Mouse (Mus musculus): Measurements from ENCODE around the gene Sirt4.

Sirt4 gene

GRCm38 (mm10) chr5:115465642-115466420 lies 18.7 kb downstream of the Sirt4 start, which contains the start of gene Pla2g1b:
Gene Pla2g1b (plus strand): TSS chr5:115466262.
- DNase-seq = no peak

- no peak for DNase-seq
Observed at GRCm38 (mm10) chr5:115464408-115465115, 20.0 kb downstream of the Sirt4 start.

GRCm38 (mm10) chr5:115458918-115459317 lies 25.6 kb downstream of the Sirt4 start:
- peak in 1 of 2 experiments; percentile 44 for DNase-seq

- DNase-seq = no peak
Observed at GRCm38 (mm10) chr5:115455838-115456237, 28.7 kb downstream of the Sirt4 start.

- DNase-seq = no peak
Observed at GRCm38 (mm10) chr5:115454422-115455090, 30.0 kb downstream of the Sirt4 start.

- no peak for DNase-seq
Observed at GRCm38 (mm10) chr5:115450410-115451317, 33.9 kb downstream of the Sirt4 start.

GRCm38 (mm10) chr5:115449247-115449646 lies 35.3 kb downstream of the Sirt4 start:
- DNase-seq = no peak

GRCm38 (mm10) chr5:115447108-115447507 lies 37.4 kb downstream of the Sirt4 start:
- no peak for DNase-seq

- DNase-seq = no peak
Observed at GRCm38 (mm10) chr5:115444130-115444529, 40.4 kb downstream of the Sirt4 start.

GRCm38 (mm10) chr5:115442663-115443062 lies 41.9 kb downstream of the Sirt4 start:
- DNase-seq = peak in 1 of 2 experiments; percentile 13

- DNase-seq = peak; percentile 39 to 73
Observed at GRCm38 (mm10) chr5:115441205-115441849, 43.2 kb downstream of the Sirt4 start.

GRCm38 (mm10) chr5:115438667-115439066 lies 45.9 kb downstream of the Sirt4 start:
- DNase-seq = no peak

- no peak for DNase-seq
Observed at GRCm38 (mm10) chr5:115437945-115438315, 46.6 kb downstream of the Sirt4 start.

GRCm38 (mm10) chr5:115437242-115437944 lies 47.1 kb downstream of the Sirt4 start:
- DNase-seq = no peak

- DNase-seq = peak in 1 of 2 experiments; percentile 7
Observed at GRCm38 (mm10) chr5:115436421-115437124, 48.0 kb downstream of the Sirt4 start.

- no peak for DNase-seq
Observed at GRCm38 (mm10) chr5:115435755-115436379, 48.7 kb downstream of the Sirt4 start.

- no peak for DNase-seq
Observed at GRCm38 (mm10) chr5:115434853-115435754, 49.4 kb downstream of the Sirt4 start.

GRCm38 (mm10) chr5:115434280-115434852 lies 50.2 kb downstream of the Sirt4 start:
- DNase-seq = no peak

GRCm38 (mm10) chr5:115433191-115433590 lies 51.3 kb downstream of the Sirt4 start:
- no peak for DNase-seq

Data from kidney, adult 8-10 months (tissue).